In genomic region chr14:102902236-102902635, GRCm38 (mm10) we compare ENCODE assay signal across 10 mouse cellular contexts.
"Had no signal": no experiment of that assay in that cellular context is flagged by ENCODE, and none has a peak within 500 bp of the region (broad histone marks: within the 10 kb centered on the region; RNA-seq: fewer than 3 reads in every experiment).

No protein-coding gene starts in this region.

- H3K36me3 ChIP-seq: limb, embryonic 15.5 days; liver, embryonic 12.5 days; midbrain, embryonic 15.5 days; neural tube, embryonic 12.5 days had no signal

- H3K27me3 ChIP-seq: limb, embryonic 15.5 days; liver, embryonic 12.5 days; megakaryocyte, embryonic 14.5 days; midbrain, embryonic 15.5 days; neural tube, embryonic 12.5 days had no signal

- H3K27ac ChIP-seq: liver, embryonic 12.5 days; neural tube, embryonic 12.5 days had no signal

- DNase-seq: spleen, adult 18-20 months; thymus, adult 18-20 months; thymus, postnatal 14 days had no signal

- H3K4me3 ChIP-seq: limb, embryonic 15.5 days; liver, embryonic 12.5 days; megakaryocyte, embryonic 14.5 days; midbrain, embryonic 15.5 days; neural tube, embryonic 12.5 days had no signal

- H3K4me1 ChIP-seq: midbrain, embryonic 15.5 days; neural tube, embryonic 12.5 days had no signal

- H3K9ac ChIP-seq: limb, embryonic 15.5 days; liver, embryonic 12.5 days; lung, embryonic 14.5 days; midbrain, embryonic 15.5 days; neural tube, embryonic 12.5 days had no signal

- H3K9me3 ChIP-seq: limb, embryonic 15.5 days; liver, embryonic 12.5 days; megakaryocyte, embryonic 14.5 days; midbrain, embryonic 15.5 days; neural tube, embryonic 12.5 days had no signal

- H3K4me2 ChIP-seq: limb, embryonic 15.5 days; liver, embryonic 12.5 days; midbrain, embryonic 11.5 days; midbrain, embryonic 15.5 days; neural tube, embryonic 12.5 days had no signal

- ATAC-seq: liver, embryonic 12.5 days had no signal
